Mouse (Mus musculus): ENCODE results near the gene Ahcyl1. TPM values are rescaled to one million over a fixed set of nuclear protein-coding genes. Genes with fewer than 3 reads are reported as not detected.
"Not testable (repeated sequence)": the region's sequence is repeated elsewhere in the genome, so short reads cannot be mapped to it uniquely, and the experiment has no call there.

The Ahcyl1 gene
- total RNA-seq (2022), result 100 to 1,000 TPM; 213 to 241 (median 234) TPM

DNA sequence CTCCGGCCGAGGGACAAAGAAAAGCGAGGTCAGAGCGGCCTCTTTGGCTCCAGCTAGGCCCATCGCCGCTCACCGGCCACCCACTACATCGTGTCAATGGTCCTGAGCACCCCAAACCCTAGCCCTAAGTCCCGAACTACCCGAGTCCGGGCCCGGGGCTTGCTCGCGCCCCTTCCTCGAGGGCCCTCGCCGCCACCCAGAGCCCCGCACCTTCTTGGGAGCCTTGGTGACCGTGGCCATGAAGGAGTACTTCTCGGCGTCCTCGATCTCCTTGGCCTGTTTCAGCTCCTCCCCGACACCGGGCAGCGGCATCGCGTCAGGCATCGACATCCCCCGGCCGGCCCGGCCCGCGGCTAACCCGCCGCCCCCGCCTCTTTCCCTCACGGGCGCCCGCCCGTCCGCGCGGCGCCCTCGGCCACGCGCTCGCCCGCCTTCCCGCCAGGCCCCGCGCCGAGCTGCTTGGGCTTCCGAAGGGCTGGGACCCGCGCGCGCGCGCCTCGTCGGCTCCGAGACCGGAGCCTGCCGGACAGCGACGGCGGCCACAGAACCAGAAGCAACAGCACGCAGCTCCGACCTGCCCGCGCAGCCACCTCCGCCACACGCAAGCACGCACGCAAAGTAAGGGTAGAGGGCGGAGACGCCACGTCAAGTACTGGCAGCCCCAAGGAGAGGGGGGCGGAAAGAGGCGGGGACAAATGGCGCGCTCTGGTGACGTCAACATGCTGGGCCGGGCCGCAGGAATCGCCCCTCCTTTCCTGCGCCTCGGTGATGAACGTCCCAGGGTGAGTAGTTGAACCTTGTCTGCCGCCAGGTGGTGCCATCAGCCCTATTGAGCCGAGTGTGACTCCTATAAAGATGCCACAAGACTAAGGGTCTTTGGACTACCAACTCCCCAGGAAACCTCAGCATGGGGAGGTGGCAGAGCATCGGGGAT lies at the start of gene Ahcyl1:
Gene Ahcyl1 (minus strand): TSS at position 613 of the 934 bp plus-strand sequence.
- DNase-seq, result peak; percentile 99

DNA sequence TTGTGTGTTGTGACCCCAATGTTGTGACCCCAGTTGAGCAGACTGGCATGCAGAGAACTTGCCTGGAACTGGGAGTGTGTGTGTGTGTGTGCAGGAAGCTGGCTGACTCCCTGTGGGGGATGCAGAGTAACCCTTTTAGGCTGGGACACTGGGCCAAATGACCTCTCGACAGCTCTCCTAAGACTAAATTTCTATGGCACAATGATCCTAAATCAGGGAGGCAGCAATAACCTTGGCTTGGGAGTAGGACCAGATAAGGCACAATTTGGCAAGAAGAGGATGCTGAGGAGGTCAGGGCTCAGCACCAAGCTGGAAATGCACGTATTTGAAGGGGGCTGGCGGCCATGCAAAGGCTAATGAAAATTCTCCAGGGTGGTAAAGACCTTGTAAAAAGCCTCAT lies 49.7 kb upstream of the Ahcyl1 start:
- no peak for DNase-seq

- DNase-seq, result no peak
These were observed 47.3 kb upstream of the Ahcyl1 start for GRCm38 (mm10) chr3:107743650-107744049.

DNA sequence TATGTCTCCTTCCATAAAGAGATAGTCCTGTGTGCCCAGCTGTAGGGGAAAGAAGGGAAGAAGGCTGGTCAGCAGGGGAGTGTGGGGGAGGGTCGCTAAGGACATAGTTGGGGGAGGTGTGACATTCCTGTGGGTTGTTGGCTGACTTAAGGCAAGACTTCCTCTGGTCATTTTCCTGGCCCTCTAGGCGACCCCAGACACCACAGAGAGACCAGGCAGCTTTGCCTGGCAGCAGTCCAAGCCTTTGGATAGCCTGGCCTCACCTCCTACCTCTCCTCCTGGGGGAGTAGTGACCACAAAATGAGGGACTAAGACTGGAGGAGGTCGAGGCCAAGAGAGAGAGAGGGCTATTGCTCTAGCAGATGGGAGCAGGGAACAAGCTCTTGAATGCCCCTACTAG lies 46.7 kb upstream of the Ahcyl1 start:
- no peak for DNase-seq

GRCm38 (mm10) chr3:107742071-107742710 lies 45.8 kb upstream of the Ahcyl1 start:
- no peak for DNase-seq

DNA sequence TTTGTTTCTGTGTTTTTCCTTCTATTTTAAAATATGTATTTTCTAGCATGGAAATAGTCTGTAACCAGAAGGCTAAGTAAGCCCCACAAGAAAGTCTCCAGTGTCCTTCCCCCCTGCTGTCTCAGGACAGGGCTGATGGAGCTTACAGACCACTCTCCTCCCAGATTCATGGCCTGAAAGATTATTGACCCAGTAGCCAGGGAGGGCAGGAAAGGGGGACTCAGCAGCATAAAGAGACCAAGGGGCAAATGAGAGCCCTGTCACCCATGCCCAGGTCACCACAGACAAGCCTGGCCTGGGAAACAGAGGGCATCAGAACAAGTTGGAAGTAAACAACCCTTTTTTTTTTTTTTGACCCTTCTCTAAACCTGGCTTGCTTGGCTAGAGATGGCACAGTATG lies 45.0 kb upstream of the Ahcyl1 start:
- no peak for DNase-seq

- DNase-seq, result no peak
These were observed 44.3 kb upstream of the Ahcyl1 start for GRCm38 (mm10) chr3:107740578-107741207.

- DNase-seq, result no peak
These were observed 43.6 kb upstream of the Ahcyl1 start for GRCm38 (mm10) chr3:107739966-107740365.

GRCm38 (mm10) chr3:107739456-107739855 lies 43.1 kb upstream of the Ahcyl1 start:
- no peak for DNase-seq

- no peak for DNase-seq
These were observed 42.3 kb upstream of the Ahcyl1 start for GRCm38 (mm10) chr3:107738620-107739019.

- no peak for DNase-seq
These were observed 41.3 kb upstream of the Ahcyl1 start for GRCm38 (mm10) chr3:107737609-107738190.

- not testable (repeated sequence) for DNase-seq
These were observed 39.3 kb upstream of the Ahcyl1 start for GRCm38 (mm10) chr3:107735620-107736019.

DNA sequence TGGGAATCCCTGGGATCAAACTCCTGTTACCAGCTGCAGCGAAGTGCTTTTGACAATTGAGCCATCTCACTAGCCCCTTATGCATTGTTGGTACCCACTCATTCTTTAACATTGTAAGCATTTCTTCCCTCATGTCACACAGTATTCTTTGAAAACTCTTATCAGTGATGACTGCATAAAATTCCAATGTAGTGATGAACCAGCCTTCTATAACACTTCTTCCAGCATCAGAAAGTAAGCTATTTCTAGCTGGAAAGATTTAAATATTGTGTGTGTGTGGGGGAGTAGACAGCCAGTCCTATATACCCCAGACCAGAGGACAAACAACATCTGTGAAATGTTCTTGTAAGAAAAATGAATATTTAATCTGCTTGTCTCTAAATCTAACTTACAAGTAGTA lies 37.0 kb upstream of the Ahcyl1 start:
- DNase-seq, result no peak

- no peak for DNase-seq
These were observed 33.9 kb upstream of the Ahcyl1 start for GRCm38 (mm10) chr3:107730236-107730635.

- DNase-seq, result no peak
These were observed 32.1 kb upstream of the Ahcyl1 start for GRCm38 (mm10) chr3:107728509-107728908.

GRCm38 (mm10) chr3:107715971-107716370 lies 19.6 kb upstream of the Ahcyl1 start:
- DNase-seq, result no peak

- DNase-seq, result no peak
These were observed 18.0 kb upstream of the Ahcyl1 start for GRCm38 (mm10) chr3:107714276-107714933.

DNA sequence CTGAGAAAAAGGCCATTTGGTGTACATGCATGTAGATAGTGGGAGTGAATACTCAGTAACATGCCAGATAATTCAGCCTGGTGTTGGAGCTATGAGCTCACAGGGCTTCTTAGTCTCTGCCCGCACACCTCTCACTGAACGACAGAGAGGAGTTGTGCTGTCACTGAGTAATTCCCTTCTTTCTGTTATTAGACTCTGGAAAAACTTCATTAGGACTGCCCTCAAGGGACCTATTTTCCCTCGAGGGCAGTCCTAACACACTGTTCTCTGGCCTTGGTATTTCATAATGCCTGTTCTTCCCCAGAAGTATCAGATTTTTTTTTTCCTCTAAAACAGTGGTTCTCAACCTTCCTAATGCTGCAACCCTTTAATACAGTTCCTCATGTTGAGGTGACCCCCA lies 15.7 kb upstream of the Ahcyl1 start:
- DNase-seq, result no peak

DNA sequence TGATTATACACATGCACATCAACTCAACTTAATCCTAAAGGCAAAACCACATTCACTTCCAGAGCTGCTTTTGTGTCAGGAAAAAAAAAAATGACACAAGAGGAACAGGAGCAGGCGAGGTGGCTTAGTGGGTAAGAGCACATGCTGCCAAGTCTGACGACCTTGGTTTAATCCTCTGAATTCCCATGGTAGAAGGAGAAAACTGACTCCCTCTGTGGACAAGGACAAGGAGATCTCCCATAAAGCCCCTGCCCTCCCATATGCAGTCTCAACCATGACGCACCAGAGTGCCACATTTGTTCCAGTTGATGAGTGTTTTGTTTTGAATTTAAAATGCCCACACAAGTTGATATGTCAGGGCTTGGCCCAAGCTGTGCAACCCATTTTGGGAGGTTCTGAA lies 12.8 kb upstream of the Ahcyl1 start:
- no peak for DNase-seq

DNA sequence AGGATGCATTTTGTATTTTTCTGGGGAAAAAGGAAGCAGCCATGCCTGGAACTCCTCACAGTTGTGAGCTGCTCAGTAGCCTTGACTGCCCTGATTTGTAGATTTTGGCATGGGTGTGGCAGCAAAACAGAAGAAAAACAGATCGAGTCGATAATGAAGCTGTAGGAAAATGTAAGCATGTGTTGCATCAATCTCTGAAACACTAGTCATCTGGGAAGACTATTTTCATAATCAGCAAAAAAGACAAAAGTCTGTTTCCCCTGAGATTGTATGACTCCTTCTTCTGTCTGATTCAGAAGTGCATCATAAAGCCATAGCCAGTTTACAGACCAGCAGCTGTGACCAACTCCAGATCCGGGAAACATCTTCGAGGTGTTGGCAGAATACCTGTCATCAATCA lies 10.9 kb upstream of the Ahcyl1 start:
- DNase-seq, result no peak

GRCm38 (mm10) chr3:107706164-107706563 lies 9.8 kb upstream of the Ahcyl1 start:
- DNase-seq, result no peak

DNA sequence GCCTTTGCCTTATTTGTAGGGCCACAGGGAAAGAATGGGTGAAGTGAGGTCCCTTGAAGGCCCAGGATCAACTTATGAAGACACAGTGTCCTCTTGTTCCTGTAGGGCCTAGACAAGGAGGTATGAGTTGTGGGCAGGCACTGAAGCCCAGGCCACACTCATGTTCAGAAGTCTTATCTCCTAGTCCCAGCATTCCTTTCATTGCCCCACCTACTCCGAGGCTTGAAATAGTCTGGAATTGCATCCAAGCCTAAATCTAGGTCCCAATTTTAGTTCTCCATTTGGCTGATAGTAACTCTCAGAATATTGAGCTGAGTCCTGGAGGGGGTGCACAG lies 8.0 kb upstream of the Ahcyl1 start:
- DNase-seq, result no peak

All from adrenal gland, adult 8-10 months (tissue).